Mouse (Mus musculus) stomach, embryonic 14.5 days (tissue): ENCODE data around the gene Kdm5b. TPM values are rescaled to one million over a fixed set of nuclear protein-coding genes. Genes with fewer than 3 reads are reported as not detected.
"Not testable (repeated sequence)": the region's sequence is repeated elsewhere in the genome, so short reads cannot be mapped to it uniquely, and the experiment has no call there.

ENCODE experiments used
- ATAC-seq: fragments of 200-750 bp; cut with Nextera tagmentation; 2 replicates; pipeline ENCODE4 v1.8.0; 2017; ENCODE audit warnings: low read depth, moderate TSS enrichment; ENCODE audit not compliant: insufficient number of reproducible peaks, insufficient read depth, low FRiP score
- H3K27ac ChIP-seq: fragments of 300-500 bp; sonication (generic); 2 replicates; pipeline ENCODE4 v1.5.1; 2014; ENCODE audit warnings: mild to moderate bottlenecking, low read length, moderate library complexity, mixed read lengths
- H3K27me3 ChIP-seq: fragments of 300-500 bp; sonication (generic); 2 replicates; pipeline ENCODE4 v1.6.1; 2014; ENCODE audit warnings: low read length, control low read depth, mixed read lengths; ENCODE audit not compliant: control insufficient read depth, insufficient read depth
- H3K36me3 ChIP-seq: fragments of 300-500 bp; sonication (generic); 2 replicates; pipeline ENCODE4 v1.6.1; 2014; ENCODE audit warnings: mild to moderate bottlenecking, control low read depth, low read length, moderate library complexity, mixed read lengths; ENCODE audit not compliant: control insufficient read depth, insufficient read depth
- H3K4me1 ChIP-seq: fragments of 300-500 bp; sonication (generic); 2 replicates; pipeline ENCODE4 v1.6.1; 2014; ENCODE audit warnings: low read length, control low read depth, mixed read lengths; ENCODE audit not compliant: control insufficient read depth, insufficient read depth
- H3K4me2 ChIP-seq: fragments of 300-500 bp; sonication (generic); replicated peaks from 2 replicates; pipeline ENCODE4 v1.6.1; 2014; ENCODE audit warnings: low read depth, low read length, control low read depth
- H3K4me3 ChIP-seq: fragments of 300-500 bp; sonication (generic); 2 replicates; pipeline ENCODE4 v1.5.1; 2014; ENCODE audit warnings: low read depth, low read length, control low read depth
- H3K9ac ChIP-seq: fragments of 300-500 bp; sonication (generic); replicated peaks from 2 replicates; pipeline ENCODE4 v1.6.1; 2014; ENCODE audit warnings: low read depth, mild to moderate bottlenecking, control low read depth, low read length, moderate library complexity, mixed read lengths
- H3K9me3 ChIP-seq: fragments of 300-500 bp; sonication (generic); 2 replicates; pipeline ENCODE4 v1.6.1; 2016; ENCODE audit warnings: low read depth, low read length, control low read depth; ENCODE audit not compliant: control insufficient read depth
- WGBS: fragments of 180-500 bp; shearing (Covaris S2); extraction: QIAGEN DNeasy Blood & Tissue Kit; methylation state at CpG from one replicate; pipeline ENCODE4 v1.1.7; 2014; 5-methylcytosine and 5-hydroxymethylcytosine counted together
- polyA plus RNA-seq: library from polyadenylated mRNA; unstranded; fragments of >200 nt; fragmentation: Nextera tagmentation; extraction: Ambion mirVana; gene quantifications from 2 replicates; pipeline ENCODE4 v1.2.1, GENCODE M21; 2014

Gene Kdm5b
- polyA plus RNA-seq, 1 experiment from 2014 or later, result 80.6 TPM

GRCm38 (mm10) chr1:134533710-134534109, 26.3 kb upstream of the Kdm5b start:
- not testable (repeated sequence) for H3K9ac ChIP-seq, H3K4me2 ChIP-seq, H3K36me3 ChIP-seq, H3K9me3 ChIP-seq, H3K4me1 ChIP-seq, H3K4me3 ChIP-seq, ATAC-seq, H3K27ac ChIP-seq, H3K27me3 ChIP-seq
- WGBS, result 93% methylated on average over 10 of the region's 10 CpGs

GRCm38 (mm10) chr1:134535054-134535453, 24.9 kb upstream of the Kdm5b start:
- Histone ChIP-seq H3K9ac (no peak overlapping the region), H3K4me1 (no peaks in the 10 kb centered on the region), H3K27me3 (no peaks in the 10 kb centered on the region), H3K4me3 (no peak overlapping the region), H3K36me3 (no peaks in the 10 kb centered on the region), H3K9me3 (no peaks in the 10 kb centered on the region), H3K4me2 (no peak overlapping the region), H3K27ac (no peak overlapping the region)
- WGBS, result 100% methylated on average over 1 of the region's 1 CpGs
- no peak for ATAC-seq

GRCm38 (mm10) chr1:134535513-134535912, 24.5 kb upstream of the Kdm5b start:
- H3K9ac ChIP-seq, result no peak overlapping the region
- ATAC-seq, result no peak
- H3K4me1 ChIP-seq, result no peaks in the 10 kb centered on the region
- no peaks in the 10 kb centered on the region for H3K36me3 ChIP-seq
- H3K27ac ChIP-seq, result no peak overlapping the region
- H3K4me2 ChIP-seq, result no peak overlapping the region
- no peaks in the 10 kb centered on the region for H3K9me3 ChIP-seq
- H3K27me3 ChIP-seq, result no peaks in the 10 kb centered on the region
- H3K4me3 ChIP-seq, result no peak overlapping the region
- WGBS, result 73% methylated on average over 3 of the region's 3 CpGs

- no peak for ATAC-seq
- Histone ChIP-seq H3K4me2 (no peak overlapping the region), H3K27me3 (no peaks in the 10 kb centered on the region), H3K4me1 (no peaks in the 10 kb centered on the region), H3K27ac (no peak overlapping the region), H3K36me3 (no peaks in the 10 kb centered on the region), H3K4me3 (no peak overlapping the region), H3K9ac (no peak overlapping the region), H3K9me3 (no peaks in the 10 kb centered on the region; the same call in 1 of the 2 replicates)
- WGBS, result 71% methylated on average over 10 of the region's 10 CpGs
These were observed 19.4 kb upstream of the Kdm5b start for GRCm38 (mm10) chr1:134540610-134541009.

- H3K27ac ChIP-seq, result no peak overlapping the region
- H3K4me1 ChIP-seq, result no peaks in the 10 kb centered on the region
- no peaks in the 10 kb centered on the region for H3K27me3 ChIP-seq
- H3K9me3 ChIP-seq, result no peaks in the 10 kb centered on the region; the same call in 1 of the 2 replicates
- H3K4me2 ChIP-seq, result no peak overlapping the region
- H3K36me3 ChIP-seq, result no peaks in the 10 kb centered on the region
- ATAC-seq, result no peak
- H3K4me3 ChIP-seq, result no peak overlapping the region
- no peak overlapping the region for H3K9ac ChIP-seq
- 66% methylated on average over 4 of the region's 4 CpGs for WGBS
These were observed 11.7 kb upstream of the Kdm5b start for GRCm38 (mm10) chr1:134548231-134548630.

GRCm38 (mm10) chr1:134549632-134550132, 10.3 kb upstream of the Kdm5b start, which contains the start of gene Mgat4e:
Mgat4e (minus strand) TSS chr1:134549682.
- no peak within 1 kb of the TSS for H3K4me3 ChIP-seq
- no peaks in the 10 kb centered on the region for H3K36me3 ChIP-seq
- no peak within 1 kb of the TSS for H3K4me2 ChIP-seq
- H3K9ac ChIP-seq, result no peak within 1 kb of the TSS
- no peaks in the 10 kb centered on the region for H3K27me3 ChIP-seq
- ATAC-seq, result no peak
- WGBS, result 56% methylated on average over 7 of the region's 7 CpGs
- H3K27ac ChIP-seq, result no peak within 1 kb of the TSS
- no peaks in the 10 kb centered on the region; the same call in 1 of the 2 replicates for H3K9me3 ChIP-seq
- no peaks in the 10 kb centered on the region for H3K4me1 ChIP-seq

GRCm38 (mm10) chr1:134551869-134552268, 8.1 kb upstream of the Kdm5b start:
- H3K9me3 ChIP-seq, result no peaks in the 10 kb centered on the region
- H3K36me3 ChIP-seq, result no peaks in the 10 kb centered on the region
- no peaks in the 10 kb centered on the region for H3K27me3 ChIP-seq
- peaks cover 11% of the 10 kb centered on the region for H3K4me1 ChIP-seq
- H3K4me2 ChIP-seq, result no peak overlapping the region
- H3K4me3 ChIP-seq, result no peak overlapping the region
- no peak overlapping the region for H3K27ac ChIP-seq
- WGBS, result 71% methylated on average over 3 of the region's 3 CpGs
- no peak for ATAC-seq
- H3K9ac ChIP-seq, result no peak overlapping the region

GRCm38 (mm10) chr1:134552396-134552795, 7.6 kb upstream of the Kdm5b start:
- H3K27ac ChIP-seq, result no peak overlapping the region
- no peak overlapping the region for H3K4me3 ChIP-seq
- no peak overlapping the region for H3K4me2 ChIP-seq
- no peaks in the 10 kb centered on the region for H3K27me3 ChIP-seq
- 60% methylated on average over 3 of the region's 3 CpGs for WGBS
- H3K4me1 ChIP-seq, result peaks cover 14% of the 10 kb centered on the region
- no peaks in the 10 kb centered on the region for H3K9me3 ChIP-seq
- H3K9ac ChIP-seq, result no peak overlapping the region
- ATAC-seq, result no peak
- H3K36me3 ChIP-seq, result no peaks in the 10 kb centered on the region

- H3K27ac ChIP-seq, result peak overlapping the region; percentile 93
- 12% methylated on average over 13 of the region's 13 CpGs for WGBS
- ATAC-seq, result peak; percentile 57
These were observed 4.6 kb upstream of the Kdm5b start for GRCm38 (mm10) chr1:134555240-134555870.

More at GRCm38 (mm10) chr1:134555240-134555870, 4.6 kb upstream of the Kdm5b start:
- Histone ChIP-seq H3K27me3 (no peaks in the 10 kb centered on the region), H3K4me3 (peak overlapping the region; percentile 60), H3K4me1 (peaks cover 18% of the 10 kb centered on the region), H3K4me2 (peak overlapping the region; percentile 81), H3K9me3 (no peaks in the 10 kb centered on the region), H3K36me3 (no peaks in the 10 kb centered on the region), H3K9ac (peak overlapping the region; percentile 73)
